Mouse (Mus musculus) spleen, adult 2 months (tissue): ENCODE results near the gene Plcg2. TPM values are rescaled to one million over a fixed set of nuclear protein-coding genes. Genes with fewer than 3 reads are reported as not detected.

Experiments
- DNase-seq, 2 experiments: peaks; one replicate each; pipeline versions ENCODE4 v3.0.0 to v3.0.0-alpha.2; 2012 to 2021; ENCODE audit warnings: low spot score in 2 of 2, low read depth in 1 of 2
- H3K27ac ChIP-seq: fragments of 200-500 bp; 2 replicates; pipeline ENCODE4 v1.5.1; 2012; ENCODE audit warnings: low read length, inconsistent platforms; ENCODE audit not compliant: insufficient read depth
- H3K27me3 ChIP-seq: fragments of 200-500 bp; 2 replicates; pipeline ENCODE4 v1.6.1; 2012; ENCODE audit warnings: mild to moderate bottlenecking, moderate library complexity, low read length, inconsistent platforms; ENCODE audit not compliant: control insufficient read depth, insufficient read depth
- H3K36me3 ChIP-seq: fragments of 200-500 bp; 2 replicates; pipeline ENCODE4 v1.6.1; 2012; ENCODE audit warnings: mild to moderate bottlenecking, low read length, inconsistent platforms; ENCODE audit not compliant: control insufficient read depth, insufficient read depth
- H3K4me1 ChIP-seq: fragments of 200-500 bp; 2 replicates; pipeline ENCODE4 v1.6.1; 2011; ENCODE audit warnings: inconsistent platforms; ENCODE audit not compliant: control insufficient read depth, insufficient read depth, insufficient read length
- H3K4me3 ChIP-seq: fragments of 200-500 bp; 2 replicates; pipeline ENCODE4 v1.5.1; 2011; ENCODE audit warnings: mild to moderate bottlenecking, inconsistent platforms; ENCODE audit not compliant: insufficient read depth, insufficient read length; ENCODE audit errors: extremely low read depth
- CTCF ChIP-seq: fragments of 200-500 bp; IDR thresholded peaks from 2 replicates; pipeline ENCODE4 v1.5.1; 2011; ENCODE audit warnings: mild to moderate bottlenecking, inconsistent platforms; ENCODE audit not compliant: insufficient read depth, insufficient read length, insufficient replicate concordance; ENCODE audit errors: extremely low read depth
- POLR2A ChIP-seq: fragments of 200-500 bp; IDR thresholded peaks from 2 replicates; pipeline ENCODE4 v1.6.1; 2011; ENCODE audit warnings: low read depth, low read length, inconsistent platforms
- WGBS: fragments of 180-500 bp; shearing (Covaris S2); methylation state at CpG from one replicate; pipeline ENCODE4 v1.1.7; 2018; 5-methylcytosine and 5-hydroxymethylcytosine counted together
- polyA plus RNA-seq: library from polyadenylated mRNA; depleted of rRNA; stranded (reverse); fragments of >200 nt; gene quantifications from 2 replicates; pipeline ENCODE4 v1.2.3, GENCODE M21; 2012

The Plcg2 gene
- polyA plus RNA-seq, 1 experiment = 51.1 TPM

GRCm38 (mm10) chr8:117480516-117480915 is 17.6 kb upstream of the Plcg2 start:
- Histone ChIP-seq H3K4me1 (peaks cover 20% of the 10 kb centered on the region), H3K27ac (no peak overlapping the region), H3K36me3 (no peaks in the 10 kb centered on the region), H3K4me3 (no peak overlapping the region), H3K27me3 (no peaks in the 10 kb centered on the region)
- TF ChIP-seq CTCF = no peak
- DNase-seq = peak in 1 of 2 experiments; percentile 43
- 38% methylated on average over 5 of the region's 5 CpGs for WGBS

- Histone ChIP-seq H3K27ac (peak overlapping the region; percentile 73), H3K4me3 (no peak overlapping the region), H3K36me3 (no peaks in the 10 kb centered on the region), H3K4me1 (peaks cover 20% of the 10 kb centered on the region), H3K27me3 (no peaks in the 10 kb centered on the region)
- no peak for TF ChIP-seq CTCF
- TF ChIP-seq POLR2A = no peak
- peak in 1 of 2 experiments; percentile 75 for DNase-seq
- 6% methylated on average over 5 of the region's 5 CpGs for WGBS
Measured at GRCm38 (mm10) chr8:117481830-117482229, 16.3 kb upstream of the Plcg2 start.

GRCm38 (mm10) chr8:117484731-117485130 is 13.4 kb upstream of the Plcg2 start:
- peaks cover 13% of the 10 kb centered on the region for H3K4me1 ChIP-seq
- 88% methylated on average over 8 of the region's 8 CpGs for WGBS
- no peaks in the 10 kb centered on the region for H3K27me3 ChIP-seq
- no peak overlapping the region for H3K4me3 ChIP-seq
- H3K36me3 ChIP-seq = no peaks in the 10 kb centered on the region
- TF ChIP-seq CTCF = no peak
- no peak for TF ChIP-seq POLR2A
- no peak overlapping the region for H3K27ac ChIP-seq
- no peak for DNase-seq

GRCm38 (mm10) chr8:117485316-117485715 is 12.8 kb upstream of the Plcg2 start:
- Histone ChIP-seq H3K4me1 (peaks cover 13% of the 10 kb centered on the region), H3K4me3 (no peak overlapping the region), H3K27ac (no peak overlapping the region), H3K36me3 (no peaks in the 10 kb centered on the region), H3K27me3 (no peaks in the 10 kb centered on the region)
- TF ChIP-seq POLR2A = no peak
- no peak for TF ChIP-seq CTCF
- no peak for DNase-seq
- WGBS = 48% methylated on average over 1 of the region's 1 CpGs

- no peak overlapping the region for H3K27ac ChIP-seq
- no peak for DNase-seq
- TF ChIP-seq CTCF (no peak), POLR2A (no peak)
- 88% methylated on average over 10 of the region's 10 CpGs for WGBS
- H3K4me3 ChIP-seq = no peak overlapping the region
- no peaks in the 10 kb centered on the region; the same call in 1 of the 2 replicates for H3K4me1 ChIP-seq
- no peaks in the 10 kb centered on the region for H3K36me3 ChIP-seq
- H3K27me3 ChIP-seq = no peaks in the 10 kb centered on the region
Measured at GRCm38 (mm10) chr8:117488246-117489005, 9.7 kb upstream of the Plcg2 start.

GRCm38 (mm10) chr8:117493543-117493942 is 4.5 kb upstream of the Plcg2 start:
- Histone ChIP-seq H3K4me1 (peaks cover 10% of the 10 kb centered on the region; the same call in 1 of the 2 replicates), H3K4me3 (no peak overlapping the region), H3K36me3 (no peaks in the 10 kb centered on the region), H3K27me3 (no peaks in the 10 kb centered on the region), H3K27ac (no peak overlapping the region)
- 58% methylated on average over 9 of the region's 9 CpGs for WGBS
- TF ChIP-seq CTCF = no peak
- TF ChIP-seq POLR2A = no peak
- DNase-seq = no peak

GRCm38 (mm10) chr8:117494874-117495273 is 3.2 kb upstream of the Plcg2 start:
- DNase-seq = no peak
- H3K36me3 ChIP-seq = no peaks in the 10 kb centered on the region
- H3K27me3 ChIP-seq = no peaks in the 10 kb centered on the region
- H3K27ac ChIP-seq = no peak overlapping the region
- H3K4me1 ChIP-seq = peaks cover 10% of the 10 kb centered on the region; the same call in 1 of the 2 replicates
- no peak overlapping the region for H3K4me3 ChIP-seq
- TF ChIP-seq CTCF = no peak
- TF ChIP-seq POLR2A = no peak
- 19% methylated on average over 2 of the region's 2 CpGs for WGBS
